Mouse (Mus musculus): ENCODE measurements at regions not wholly inside any gene's neighbourhood (a gene's known extent, or its start where the extent isn't known, plus 50 kb on each side); places are given as distances from the start of the nearest gene placed in this dataset.
A peak's percentile ranks its signal among the peaks of the same experiment; 100 is the strongest.

DNA sequence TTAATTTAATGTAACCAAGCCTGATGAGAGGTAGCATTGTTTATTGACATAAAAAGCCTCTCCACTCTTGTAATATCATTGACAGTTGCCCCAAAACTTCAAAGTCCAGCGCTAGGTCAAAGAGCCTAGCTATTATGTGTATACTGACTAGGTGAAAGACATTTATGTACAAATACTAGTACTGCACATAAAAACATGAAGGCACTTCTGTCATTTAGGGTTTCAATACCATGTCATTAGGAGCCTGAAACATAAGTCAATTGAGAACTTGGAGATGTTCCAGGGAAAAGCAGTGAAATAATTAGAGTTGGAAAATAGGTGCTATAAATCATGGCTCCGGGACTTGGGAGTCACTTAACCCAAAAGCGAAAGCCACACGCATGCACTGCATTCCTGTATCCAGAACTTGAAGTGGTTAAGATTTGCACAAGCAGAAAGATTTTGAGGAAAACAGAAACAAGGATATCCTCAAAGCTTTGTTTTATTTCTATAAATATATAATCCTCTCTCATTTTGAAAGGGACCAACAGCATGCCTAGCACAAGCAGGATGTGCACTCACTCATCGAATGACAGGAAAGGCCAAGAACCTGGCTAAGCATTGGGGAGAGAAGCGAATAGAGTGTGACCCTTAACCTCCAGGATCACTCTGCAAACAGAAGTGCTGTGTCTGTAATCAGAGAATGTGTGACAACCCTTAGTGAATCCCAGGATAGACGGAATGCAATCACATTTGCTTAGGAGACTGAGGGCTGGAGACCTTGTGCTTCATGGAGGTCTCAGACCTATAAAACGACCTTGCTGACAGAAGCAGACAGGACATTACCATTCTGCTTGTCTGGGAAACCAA, 176.3 kb upstream of the Crim1 start:
- DNase-seq (ENCODE audit: low read depth, low spot score), result no peak

DNA sequence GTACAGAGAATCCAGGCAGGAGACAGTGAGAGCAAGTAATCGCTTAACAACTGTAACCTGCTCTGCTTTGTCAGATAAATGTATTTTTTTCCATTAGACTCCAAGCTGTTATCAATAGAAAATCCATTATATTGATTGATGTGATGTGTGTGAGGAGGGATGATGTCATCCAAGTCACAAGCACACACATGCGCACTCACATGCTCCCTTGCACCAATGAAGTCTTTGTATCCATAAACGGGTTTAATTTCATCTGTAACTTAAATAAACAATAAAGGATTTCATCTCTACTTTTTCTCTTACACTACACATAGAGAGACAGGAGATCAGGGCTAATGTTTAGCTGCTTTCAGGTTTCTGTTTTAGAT, 175.7 kb upstream of the Crim1 start:
- no peak for DNase-seq (ENCODE audit: low read depth, low spot score)

DNA sequence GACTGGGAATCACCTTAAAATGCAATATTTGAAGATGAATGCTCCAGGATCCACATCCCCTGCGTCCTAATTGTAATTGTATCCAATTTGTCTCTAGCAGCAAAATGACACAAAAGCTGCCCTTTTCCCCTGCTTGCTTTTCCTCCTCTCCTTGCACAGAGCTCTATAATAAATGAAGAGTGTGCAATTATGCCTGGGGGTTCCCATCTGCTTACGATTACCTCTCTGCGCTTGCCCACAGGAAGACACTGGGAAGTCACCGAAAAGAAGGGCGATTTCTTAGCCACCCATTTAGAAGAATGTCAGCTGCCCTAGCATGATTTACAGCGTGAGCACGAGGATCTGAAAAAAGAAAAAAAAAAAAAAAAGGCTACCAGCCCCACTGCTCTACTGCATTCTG, 174.8 kb upstream of the Crim1 start:
- DNase-seq (ENCODE audit: low read depth, low spot score), result no peak

DNA sequence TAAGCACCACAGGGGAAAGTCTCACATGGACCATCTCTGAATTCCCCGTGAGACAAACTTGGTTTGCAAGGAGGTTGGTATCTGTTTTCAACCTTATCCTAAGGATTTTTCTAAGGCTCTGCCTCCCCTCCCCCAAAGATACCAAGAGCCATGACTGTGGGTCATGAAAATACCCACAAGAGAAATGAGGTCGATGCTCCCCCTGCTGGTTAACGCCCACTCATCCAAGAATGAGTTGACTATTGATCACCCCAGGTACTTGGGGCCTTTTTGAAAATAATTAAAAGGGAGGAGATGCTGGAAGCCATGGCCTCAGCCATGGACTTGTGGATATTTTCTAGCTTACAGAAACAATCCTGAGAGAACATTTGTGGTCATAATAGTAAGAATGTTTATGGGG, 164.4 kb upstream of the Crim1 start:
- peak; percentile 7 for DNase-seq (ENCODE audit: low read depth, low spot score)

DNA sequence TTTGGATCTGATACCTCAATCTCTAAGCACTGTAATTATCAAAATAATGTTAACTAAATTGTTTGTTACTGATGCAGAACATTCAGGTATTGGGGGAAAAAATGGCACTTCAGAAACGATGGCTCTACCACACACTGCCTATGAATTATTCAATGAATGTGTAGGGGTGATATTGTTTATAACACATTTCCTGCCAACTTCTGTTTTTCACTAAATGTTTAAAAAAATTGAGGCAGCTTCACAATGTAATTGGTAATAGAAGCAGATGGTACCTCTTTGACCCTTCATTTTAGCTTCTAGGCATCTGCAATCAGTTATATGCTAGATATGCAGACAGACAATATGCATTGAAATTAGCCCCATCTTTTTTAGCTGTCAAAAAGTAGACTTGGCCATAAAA, 159.7 kb upstream of the Crim1 start:
- no peak for DNase-seq (ENCODE audit: low read depth, low spot score)

DNA sequence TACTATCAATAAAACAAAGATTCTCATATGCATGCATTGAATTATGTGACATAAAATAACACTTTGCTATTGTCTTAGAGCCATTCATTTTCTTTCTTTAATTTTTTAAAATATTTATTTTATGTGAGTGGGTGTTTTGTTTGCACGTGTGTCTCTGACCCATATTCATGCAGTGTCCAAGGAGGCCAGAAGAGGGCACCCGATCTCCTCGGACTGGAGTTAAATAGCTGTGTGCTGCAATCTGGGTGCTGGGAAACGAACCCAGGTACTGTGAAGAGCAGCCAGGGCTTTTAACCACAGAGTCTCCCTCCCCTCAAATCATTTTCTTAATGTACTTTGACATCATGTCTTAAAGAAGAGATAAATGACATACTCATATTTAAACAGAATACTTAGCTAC, 158.8 kb upstream of the Crim1 start:
- DNase-seq (ENCODE audit: low read depth, low spot score), result peak; percentile 7

DNA sequence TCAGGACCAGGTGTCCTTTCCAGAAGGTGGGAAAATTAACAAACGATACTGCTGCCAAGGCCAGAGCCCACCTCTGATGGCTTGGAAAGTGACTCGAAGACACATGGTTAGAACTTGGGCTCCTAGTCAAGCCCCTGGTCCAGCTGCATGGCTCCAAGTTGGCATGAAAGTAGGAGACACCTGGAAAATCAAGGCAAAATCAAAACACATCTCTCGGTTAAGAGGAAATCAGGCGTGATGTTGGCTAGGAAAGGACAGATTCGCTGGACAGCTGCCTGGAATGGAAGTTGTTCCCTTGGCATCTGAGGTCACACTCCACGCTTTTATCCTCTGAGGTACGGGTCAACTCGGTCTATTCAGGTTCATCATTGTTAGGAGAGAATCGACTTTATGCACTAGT, 150.3 kb upstream of the Crim1 start:
- DNase-seq (ENCODE audit: low read depth, low spot score), result no peak

DNA sequence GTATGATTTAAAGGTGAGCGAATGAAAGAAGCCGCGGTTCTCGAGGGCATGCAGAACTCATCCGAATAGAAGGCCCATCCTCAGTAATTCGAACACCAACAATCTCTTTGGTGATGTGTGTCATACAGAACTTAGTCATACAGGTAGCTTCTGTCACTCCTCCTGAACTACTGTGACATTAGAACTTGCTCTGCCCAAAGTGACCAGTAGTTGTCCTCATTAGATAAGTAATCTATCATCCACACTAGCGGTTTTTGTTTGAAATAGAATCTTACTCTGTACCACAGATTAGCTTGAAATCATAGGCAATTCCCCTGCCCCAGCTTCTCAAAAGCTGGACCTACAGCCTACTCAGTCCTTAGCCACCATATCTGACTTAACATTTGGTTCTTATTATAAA, 149.8 kb upstream of the Crim1 start:
- DNase-seq (ENCODE audit: low read depth, low spot score), result peak; percentile 44

DNA sequence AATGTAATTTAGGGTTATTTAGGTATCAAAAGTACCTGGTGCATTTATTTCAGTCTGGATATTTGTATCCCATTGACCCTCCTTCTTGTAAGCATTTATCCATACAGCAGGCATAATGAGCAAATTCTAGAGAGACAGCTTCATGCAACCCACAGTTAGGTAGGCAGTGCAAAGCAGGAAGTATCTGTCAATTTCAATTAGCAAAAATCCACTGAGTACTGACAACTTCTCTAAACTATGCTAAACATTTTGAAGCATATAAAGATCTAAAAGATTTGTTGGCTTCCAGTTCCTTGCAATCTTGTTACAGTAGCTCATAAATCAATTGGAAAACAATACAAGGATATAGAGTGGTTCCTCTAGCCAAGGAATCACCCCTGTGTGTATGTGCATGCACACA, 124.2 kb upstream of the Crim1 start:
- DNase-seq (ENCODE audit: low read depth, low spot score), result no peak

DNA sequence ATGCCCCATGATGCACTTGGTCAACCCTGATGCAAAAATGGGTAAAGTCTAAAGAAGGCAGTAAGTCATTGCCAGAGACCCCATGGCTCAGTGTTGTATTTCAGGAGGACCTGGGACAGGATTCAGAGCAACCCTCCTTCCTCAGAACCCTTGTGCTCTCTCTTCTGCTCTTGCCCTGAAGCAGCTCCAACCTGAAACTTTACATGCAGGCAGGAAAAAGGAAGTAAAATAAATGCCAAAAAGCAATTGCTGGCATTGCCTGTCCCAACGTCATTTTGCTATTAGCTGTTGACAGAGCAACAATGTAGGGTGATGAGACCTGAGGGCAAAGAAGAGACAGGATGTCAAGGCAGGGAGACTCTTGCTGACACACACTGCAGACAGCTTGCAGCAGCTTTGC, 121.7 kb upstream of the Crim1 start:
- no peak for DNase-seq (ENCODE audit: low read depth, low spot score)

DNA sequence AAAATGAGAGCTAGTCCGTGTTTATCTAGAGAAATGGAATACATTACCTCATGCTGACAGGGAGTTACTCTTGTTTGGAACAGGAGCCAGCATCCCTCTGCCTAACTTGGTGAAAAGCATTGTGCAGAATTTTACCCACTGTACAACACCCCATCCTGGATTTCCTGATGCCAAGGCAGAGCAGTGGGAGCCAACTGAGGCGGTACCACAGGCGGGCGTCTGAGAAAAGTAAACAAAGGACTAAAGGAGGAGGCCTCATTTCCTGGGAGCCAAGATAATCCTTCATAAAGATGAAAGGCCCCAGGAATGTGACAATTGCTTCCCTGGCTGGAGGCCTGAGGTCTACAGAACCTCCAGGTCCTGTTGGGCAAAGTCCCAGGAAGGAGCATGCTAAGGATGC, 115.6 kb upstream of the Crim1 start:
- no peak for DNase-seq (ENCODE audit: low read depth, low spot score)

DNA sequence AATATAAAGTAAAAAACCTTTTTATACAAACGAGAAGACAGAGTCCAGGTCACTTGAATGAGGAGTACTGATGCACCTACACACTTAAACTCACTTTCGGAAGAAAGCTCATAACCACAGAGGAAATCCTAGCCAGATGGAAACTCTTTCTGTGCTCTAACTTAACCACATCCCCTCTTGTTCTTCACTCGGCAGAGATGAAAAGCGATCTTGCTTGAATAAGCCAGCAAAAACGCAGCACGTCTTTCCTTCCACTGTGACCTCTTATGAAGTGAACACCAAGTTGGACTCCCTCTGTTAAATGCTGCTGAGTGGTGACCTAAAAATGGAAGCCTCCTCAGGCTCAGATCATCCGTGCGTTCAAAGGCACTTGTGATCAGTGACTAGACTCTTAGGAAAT, 113.1 kb upstream of the Crim1 start:
- DNase-seq (ENCODE audit: low read depth, low spot score), result peak; percentile 74

DNA sequence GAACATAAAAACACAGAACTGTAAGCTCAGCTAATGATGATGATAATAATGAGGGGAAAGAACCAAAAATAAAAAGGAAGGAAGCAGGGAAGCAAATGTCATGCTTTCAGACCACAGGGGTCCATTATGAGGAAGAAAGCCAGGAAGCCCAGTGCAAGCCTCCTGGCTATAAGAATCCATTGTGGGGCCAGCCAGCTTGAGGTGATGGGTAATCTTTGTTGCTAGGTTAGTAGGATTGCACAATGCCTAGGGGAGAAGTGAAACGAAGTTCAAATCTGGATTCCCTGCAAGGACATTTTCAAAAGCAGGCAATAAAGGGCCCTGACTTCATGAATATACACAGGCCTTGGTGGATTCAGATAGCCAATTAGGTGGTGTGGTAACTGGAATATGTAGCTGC, 102.3 kb upstream of the Crim1 start:
- DNase-seq (ENCODE audit: low read depth, low spot score), result no peak

DNA sequence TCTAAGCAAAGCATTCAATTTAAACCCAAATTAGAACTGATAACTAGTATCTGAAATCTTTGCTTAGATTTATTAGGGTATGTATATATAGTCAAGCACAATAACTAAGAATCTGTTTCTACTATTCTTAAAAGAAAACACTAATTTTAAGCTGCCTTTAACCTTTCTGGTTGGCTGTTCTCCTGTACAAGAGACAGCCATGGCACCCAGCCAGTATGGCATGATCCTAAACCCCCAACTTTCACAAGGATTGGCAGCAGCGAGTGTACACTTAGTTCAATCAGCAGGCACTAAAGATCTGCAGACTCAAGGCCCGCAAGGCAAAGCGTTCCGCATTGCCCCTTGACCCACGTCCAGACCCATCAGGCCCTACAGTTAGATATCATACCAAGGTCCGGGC, 91.3 kb upstream of the Crim1 start:
- DNase-seq (ENCODE audit: low read depth, low spot score), result no peak

DNA sequence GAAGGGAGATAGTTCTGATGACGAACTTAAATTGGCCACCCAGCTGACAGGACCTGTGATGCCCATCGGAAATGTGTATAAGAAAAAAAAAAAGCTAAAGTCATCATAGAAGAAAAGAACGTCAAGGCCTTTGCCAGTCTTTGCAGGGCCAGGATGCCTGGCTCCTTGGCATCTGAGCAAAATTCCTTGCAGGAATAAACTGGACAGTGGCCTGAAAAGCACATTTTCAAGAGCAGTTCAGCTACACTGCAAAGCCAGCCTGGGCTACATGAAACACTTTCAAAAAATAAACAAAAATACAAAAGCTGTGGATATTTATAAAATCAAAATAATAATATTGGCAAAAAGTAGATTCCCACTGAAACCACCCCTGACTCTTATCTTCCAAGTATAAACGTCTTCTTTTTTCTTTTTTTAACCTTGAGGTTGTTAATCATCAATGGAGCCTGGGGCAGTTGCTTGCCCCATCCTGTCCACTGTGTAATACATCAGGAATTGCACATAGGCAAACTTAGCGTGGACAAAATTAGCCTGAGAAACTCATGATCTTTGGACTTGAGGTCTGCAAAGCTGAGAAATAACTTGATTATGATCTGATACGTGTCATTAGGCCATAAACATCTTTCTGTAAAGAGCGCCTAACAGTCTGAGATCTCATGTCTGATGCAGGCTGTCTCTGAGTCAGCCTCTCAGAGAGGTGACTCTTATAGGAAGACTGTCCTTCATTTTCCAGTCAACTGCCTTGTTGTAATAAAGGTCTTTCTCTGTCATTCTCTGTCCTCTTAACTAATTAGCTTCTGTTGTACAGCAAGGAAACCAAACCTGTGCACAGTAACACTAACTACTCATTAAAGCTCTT, 90.5 kb upstream of the Crim1 start:
- no peak for DNase-seq (ENCODE audit: low read depth, low spot score)

DNA sequence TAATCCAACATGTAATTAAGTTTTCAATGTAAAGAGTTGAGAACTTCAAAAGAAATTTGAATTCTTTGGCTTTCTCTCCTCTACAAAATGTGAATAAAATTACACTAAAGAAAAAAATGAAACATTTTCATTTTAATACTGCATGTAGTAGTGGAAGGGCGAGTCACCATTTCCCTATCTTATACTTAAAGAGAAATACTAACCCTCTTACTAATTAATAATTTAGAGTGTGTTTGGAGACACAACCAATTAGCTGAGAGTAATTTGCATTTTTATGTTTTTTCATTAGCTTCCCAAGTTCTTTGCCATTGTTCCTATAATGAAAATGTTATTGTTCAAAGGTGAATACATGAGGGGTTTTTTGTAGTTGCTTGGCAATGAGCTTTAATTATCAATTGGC, 67.9 kb upstream of the Crim1 start:
- no peak for DNase-seq (ENCODE audit: low read depth, low spot score)

DNA sequence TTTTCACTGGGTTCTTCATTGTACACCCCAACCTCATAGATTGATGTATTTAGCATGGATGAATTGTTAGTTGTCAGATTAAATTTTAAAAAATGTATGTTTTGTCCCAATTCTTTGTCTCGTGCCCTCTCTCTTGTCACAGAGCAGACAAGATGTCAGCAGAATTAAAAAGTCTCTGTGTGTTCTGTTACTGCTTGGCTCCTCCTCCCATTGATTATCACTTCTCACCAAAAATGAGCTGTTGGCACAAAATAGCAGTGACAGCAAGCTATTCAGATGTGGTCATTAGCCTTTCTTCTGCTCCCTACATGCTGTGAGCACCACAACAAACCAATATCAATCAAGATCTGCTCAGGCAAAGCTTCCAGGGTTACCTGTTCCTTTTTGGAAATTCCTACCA, 62.1 kb upstream of the Crim1 start:
- DNase-seq (ENCODE audit: low read depth, low spot score), result no peak

DNA sequence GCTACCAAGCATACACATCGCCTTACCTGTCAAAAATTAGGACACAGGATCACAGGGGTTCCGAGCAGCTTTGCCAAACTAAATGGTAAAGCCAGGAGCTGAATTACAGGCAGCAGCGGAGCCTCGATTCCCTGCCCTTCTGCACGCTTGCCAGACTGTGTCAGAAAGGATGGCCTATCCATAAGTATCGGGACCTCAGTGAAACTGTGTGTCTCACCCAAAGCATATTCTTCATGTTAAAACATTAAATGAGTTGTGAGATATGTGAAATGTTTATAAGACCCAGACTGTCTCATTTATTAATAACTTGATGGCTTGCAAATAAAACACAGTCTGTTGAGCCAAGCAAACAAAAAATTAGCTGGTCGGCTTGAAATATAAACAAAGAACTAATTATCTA, 59.4 kb upstream of the Crim1 start:
- no peak for DNase-seq (ENCODE audit: low read depth, low spot score)

DNA sequence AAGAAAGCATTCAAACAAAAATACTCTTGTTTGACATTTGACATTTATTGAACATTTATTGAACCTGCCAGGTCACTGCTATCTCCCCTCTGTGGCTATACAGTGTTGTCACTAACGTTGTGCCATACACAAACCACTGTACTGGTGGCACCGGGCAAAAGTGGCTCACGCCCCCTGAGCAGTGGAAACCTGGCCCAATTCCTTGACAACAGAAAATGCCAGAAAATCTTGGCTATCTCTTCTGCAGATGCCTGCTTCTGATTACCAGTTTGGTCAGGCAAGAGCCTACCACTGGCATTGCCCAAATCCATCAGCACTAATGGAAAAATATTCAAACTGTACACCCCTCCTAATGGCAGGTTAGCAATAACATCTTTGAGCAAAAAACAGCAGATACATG, 58.9 kb upstream of the Crim1 start:
- DNase-seq (ENCODE audit: low read depth, low spot score), result no peak

DNA sequence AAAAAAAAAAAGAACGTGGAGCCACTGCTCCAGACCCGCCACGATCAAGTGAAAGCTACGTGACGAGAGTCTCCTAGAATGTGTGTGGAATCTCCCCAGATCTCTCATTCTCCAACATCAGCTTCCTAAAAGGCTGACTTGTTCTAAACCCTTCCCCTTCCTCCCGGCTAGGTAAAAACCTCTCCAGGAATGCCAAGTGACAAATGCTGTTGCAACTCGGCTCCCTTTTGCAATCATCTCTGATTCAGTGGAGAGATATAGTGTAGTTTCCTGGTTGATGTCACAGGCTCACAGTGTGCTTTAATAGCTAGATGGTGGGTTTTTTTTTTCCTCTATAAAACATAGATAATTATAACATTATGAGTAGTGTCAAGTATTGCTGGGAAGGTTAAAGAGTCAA, 57.6 kb upstream of the Crim1 start:
- no peak for DNase-seq (ENCODE audit: low read depth, low spot score)

DNA sequence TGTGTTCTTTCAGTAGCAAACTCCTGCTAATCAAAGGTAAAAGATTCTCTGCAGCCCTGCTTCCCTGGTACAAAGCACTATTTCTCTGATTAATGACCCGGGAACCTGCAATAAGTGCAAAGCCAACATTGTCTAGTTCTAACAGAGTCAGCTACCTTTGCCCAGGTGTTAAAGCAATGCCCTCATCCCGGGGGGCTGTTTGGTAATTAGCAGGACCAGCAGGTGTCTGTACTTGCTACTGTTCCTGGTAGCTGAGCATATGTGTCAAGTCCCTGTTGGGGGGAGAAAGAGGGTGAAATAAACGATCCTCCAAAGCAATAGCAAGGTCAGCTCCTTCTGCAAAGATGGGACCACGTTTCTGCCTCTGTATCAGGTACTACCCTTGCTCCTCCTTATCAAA, 54.7 kb upstream of the Crim1 start:
- no peak for DNase-seq (ENCODE audit: low read depth, low spot score)

Data from CD4-positive, CD25-positive, alpha-beta regulatory T cell, adult 2 months (primary cell).